Mouse (Mus musculus) testis, adult 2 months (tissue): ENCODE data around the gene Fmo6. TPM values are rescaled to one million over a fixed set of nuclear protein-coding genes. Genes with fewer than 3 reads are reported as not detected.
A peak's percentile ranks its signal among the peaks of the same experiment; 100 is the strongest.

Experiments used
- H3K27ac ChIP-seq: fragments of 200-500 bp; 2 replicates; pipeline ENCODE4 v1.5.1; 2012; ENCODE audit warnings: low read depth, low read length; ENCODE audit not compliant: control insufficient read depth, insufficient read depth
- H3K27me3 ChIP-seq: fragments of 200-500 bp; 2 replicates; pipeline ENCODE4 v1.6.1; 2012; ENCODE audit warnings: mild to moderate bottlenecking, low read length, moderate library complexity; ENCODE audit not compliant: control insufficient read depth, insufficient read depth
- H3K36me3 ChIP-seq: fragments of 200-500 bp; 2 replicates; pipeline ENCODE4 v1.6.1; 2012; ENCODE audit warnings: mild to moderate bottlenecking, low read length; ENCODE audit not compliant: control insufficient read depth, insufficient read depth
- H3K4me1 ChIP-seq: fragments of 200-500 bp; 2 replicates; pipeline ENCODE4 v1.6.1; 2012; ENCODE audit warnings: low read length; ENCODE audit not compliant: control insufficient read depth, insufficient read depth
- H3K4me3 ChIP-seq: fragments of 200-500 bp; 2 replicates; pipeline ENCODE4 v1.5.1; 2012; ENCODE audit warnings: low read depth, mild to moderate bottlenecking, low read length, moderate library complexity, mixed read lengths; ENCODE audit not compliant: control insufficient read depth
- CTCF ChIP-seq: fragments of 200-500 bp; IDR thresholded peaks from 2 replicates; pipeline ENCODE4 v1.5.1; 2012; ENCODE audit warnings: low read depth, mild to moderate bottlenecking, inconsistent platforms, low read length, moderate library complexity; ENCODE audit not compliant: control insufficient read depth, insufficient read depth, insufficient replicate concordance
- POLR2A ChIP-seq: fragments of 200-500 bp; IDR thresholded peaks from 2 replicates; pipeline ENCODE4 v1.6.1; 2012; ENCODE audit warnings: low read depth, mild to moderate bottlenecking, inconsistent platforms, low read length, moderate library complexity; ENCODE audit not compliant: control insufficient read depth
- polyA plus RNA-seq: library from polyadenylated mRNA; depleted of rRNA; stranded (reverse); fragments of >200 nt; gene quantifications from 2 replicates; pipeline ENCODE4 v1.2.3, GENCODE M21; 2012

The Fmo6 gene
- polyA plus RNA-seq, 1 experiment: 0.11 TPM

DNA sequence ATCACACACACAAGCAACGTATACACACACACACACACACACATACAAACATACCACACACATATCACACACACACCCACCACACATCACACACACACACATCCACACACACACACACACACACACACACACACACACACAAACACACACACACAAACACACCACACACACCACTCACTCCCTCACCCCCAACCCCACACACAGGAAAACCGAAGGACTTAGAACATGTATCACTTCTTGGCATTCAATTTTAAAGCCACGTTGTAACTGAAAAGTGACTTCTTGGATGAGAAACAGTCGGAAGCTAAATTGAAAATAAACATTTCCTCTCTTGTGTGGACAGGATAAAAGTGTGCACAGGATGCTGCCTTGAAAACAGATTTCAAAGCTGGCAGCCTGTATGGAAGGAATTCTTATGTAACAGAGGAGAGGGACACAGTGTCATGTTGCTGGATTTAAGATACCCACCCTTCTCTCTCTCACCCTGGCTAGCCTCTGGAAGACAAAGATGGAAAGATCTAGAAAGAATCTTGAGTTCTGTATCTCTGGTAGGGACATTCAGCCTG, 5.9 kb downstream of the Fmo6 start:
- TF ChIP-seq CTCF (no peak), POLR2A (no peak)
- H3K36me3 ChIP-seq: no peaks in the 10 kb centered on the region
- no peaks in the 10 kb centered on the region for H3K27me3 ChIP-seq
- H3K27ac ChIP-seq: peak overlapping the region; percentile 16; the same call in 1 of the 2 replicates
- H3K4me1 ChIP-seq: no peaks in the 10 kb centered on the region
- no peak overlapping the region for H3K4me3 ChIP-seq

DNA sequence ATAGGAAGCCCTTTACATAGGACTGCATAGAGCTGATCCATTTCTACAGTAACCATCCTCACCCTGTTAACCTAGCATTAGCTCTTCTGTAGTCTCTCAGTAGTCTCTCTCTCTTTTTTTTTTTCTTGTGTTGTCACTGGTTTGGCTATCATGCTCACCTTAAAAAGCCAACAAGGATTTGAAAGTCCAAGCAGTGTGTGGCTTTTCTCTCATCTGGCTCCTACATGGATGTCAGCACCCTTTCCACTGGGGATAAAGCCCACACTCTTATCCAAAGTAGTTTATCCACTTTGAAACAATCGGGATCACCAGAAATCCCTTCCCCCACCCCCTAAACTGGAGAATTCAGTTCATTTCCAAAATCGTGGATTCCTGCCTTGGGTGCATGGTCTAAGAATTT, 6.7 kb downstream of the Fmo6 start:
- no peak overlapping the region for H3K27ac ChIP-seq
- H3K27me3 ChIP-seq: no peaks in the 10 kb centered on the region
- no peaks in the 10 kb centered on the region for H3K4me1 ChIP-seq
- TF ChIP-seq POLR2A: no peak
- no peak for TF ChIP-seq CTCF
- no peak overlapping the region for H3K4me3 ChIP-seq
- no peaks in the 10 kb centered on the region for H3K36me3 ChIP-seq

- no peak for TF ChIP-seq POLR2A
- no peak for TF ChIP-seq CTCF
- H3K4me1 ChIP-seq: no peaks in the 10 kb centered on the region
- H3K27me3 ChIP-seq: no peaks in the 10 kb centered on the region
- H3K27ac ChIP-seq: no peak overlapping the region
- no peak overlapping the region for H3K4me3 ChIP-seq
- no peaks in the 10 kb centered on the region for H3K36me3 ChIP-seq
Measured at GRCm38 (mm10) chr1:162929146-162929545, 8.2 kb downstream of the Fmo6 start.

DNA sequence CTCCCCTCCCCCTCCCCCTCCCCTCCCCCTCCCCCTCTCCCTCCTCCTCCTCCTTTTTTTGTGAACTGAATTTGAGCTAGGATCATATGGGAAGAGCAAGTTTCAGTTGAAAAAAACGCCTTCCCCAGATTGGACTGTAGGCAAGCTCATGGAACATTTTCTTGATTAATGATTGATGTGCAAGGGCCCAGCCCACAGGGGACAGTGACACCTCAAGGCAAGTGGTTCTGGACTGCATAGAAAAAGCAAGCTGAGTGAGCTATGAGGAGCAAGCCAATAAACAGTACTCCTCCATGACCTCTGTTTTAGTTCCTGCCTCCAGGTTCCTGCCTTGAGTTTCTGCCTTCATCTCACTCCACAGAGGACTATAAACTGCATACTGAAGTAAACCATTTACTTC, 12.2 kb downstream of the Fmo6 start:
- no peak overlapping the region for H3K27ac ChIP-seq
- no peaks in the 10 kb centered on the region for H3K4me1 ChIP-seq
- no peaks in the 10 kb centered on the region for H3K36me3 ChIP-seq
- H3K4me3 ChIP-seq: no peak overlapping the region
- TF ChIP-seq CTCF (no peak), POLR2A (no peak)
- no peaks in the 10 kb centered on the region for H3K27me3 ChIP-seq

GRCm38 (mm10) chr1:162916661-162917060, 20.7 kb downstream of the Fmo6 start:
- Histone ChIP-seq H3K36me3 (no peaks in the 10 kb centered on the region), H3K27ac (no peak overlapping the region), H3K4me1 (no peaks in the 10 kb centered on the region), H3K4me3 (no peak overlapping the region), H3K27me3 (no peaks in the 10 kb centered on the region)
- TF ChIP-seq CTCF: no peak
- no peak for TF ChIP-seq POLR2A

GRCm38 (mm10) chr1:162914932-162915556, 22.3 kb downstream of the Fmo6 start:
- H3K27ac ChIP-seq: no peak overlapping the region
- H3K27me3 ChIP-seq: no peaks in the 10 kb centered on the region
- no peaks in the 10 kb centered on the region for H3K4me1 ChIP-seq
- TF ChIP-seq CTCF (no peak), POLR2A (no peak)
- no peak overlapping the region for H3K4me3 ChIP-seq
- no peaks in the 10 kb centered on the region for H3K36me3 ChIP-seq

DNA sequence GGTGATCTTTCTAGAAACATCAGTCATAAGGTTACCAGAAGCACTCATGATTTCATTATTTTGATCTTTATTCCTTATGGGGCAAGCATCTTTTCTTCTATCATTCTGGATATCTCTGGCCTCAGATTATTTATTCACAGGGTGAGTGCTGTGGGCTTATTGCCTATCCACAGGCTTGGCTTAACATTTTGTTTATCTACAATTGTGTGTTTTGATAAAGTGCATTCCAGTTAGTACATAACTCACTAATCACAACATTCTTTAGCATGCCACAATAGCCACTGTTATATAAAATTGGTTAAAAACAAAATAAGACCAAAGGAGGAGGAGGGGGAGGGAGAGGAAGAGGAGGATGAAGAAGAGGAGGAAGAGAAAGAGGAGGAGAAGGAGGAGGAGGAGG, 25.2 kb downstream of the Fmo6 start:
- TF ChIP-seq CTCF (no peak), POLR2A (no peak)
- Histone ChIP-seq H3K36me3 (no peaks in the 10 kb centered on the region), H3K27me3 (no peaks in the 10 kb centered on the region), H3K27ac (no peak overlapping the region), H3K4me3 (no peak overlapping the region), H3K4me1 (no peaks in the 10 kb centered on the region)
